Mouse (Mus musculus): ENCODE results near the gene Wdr6. TPM values are rescaled to one million over a fixed set of nuclear protein-coding genes. Genes with fewer than 3 reads are reported as not detected.
A peak's percentile ranks its signal among the peaks of the same experiment; 100 is the strongest.

Wdr6 gene
- total RNA-seq, 2 experiments from 2014 or later = 112 to 126 TPM

GRCm38 (mm10) chr9:108575321-108576297 is 2.9 kb downstream of the Wdr6 start:
- DNase-seq (ENCODE audit: low spot score in 2 of 2) = no peak
- intact Hi-C loops (cut with DNase I) = no loop called here

- no peak for DNase-seq (ENCODE audit: low spot score in 2 of 2)
- intact Hi-C loops (cut with DNase I) = no loop called here
These were observed 3.6 kb downstream of the Wdr6 start for GRCm38 (mm10) chr9:108574921-108575320.

- intact Hi-C loops (cut with DNase I) = no loop called here
- DNase-seq (ENCODE audit: low spot score in 2 of 2) = peak in 1 of 2 experiments; percentile 47
These were observed 4.5 kb downstream of the Wdr6 start for GRCm38 (mm10) chr9:108573774-108574690.

- DNase-seq (ENCODE audit: low spot score in 2 of 2) = no peak
- intact Hi-C loops (cut with DNase I) = no loop called here
These were observed 6.2 kb downstream of the Wdr6 start for GRCm38 (mm10) chr9:108572321-108572720.

GRCm38 (mm10) chr9:108571401-108571973 is 7.1 kb downstream of the Wdr6 start:
- DNase-seq (ENCODE audit: low spot score in 2 of 2) = no peak
- intact Hi-C loops (cut with DNase I) = no loop called here

- peak in 1 of 2 experiments; percentile 82 for DNase-seq (ENCODE audit: low spot score in 2 of 2)
- intact Hi-C loops (cut with DNase I) = no loop called here
These were observed 8.2 kb downstream of the Wdr6 start for GRCm38 (mm10) chr9:108570207-108570896.

GRCm38 (mm10) chr9:108569381-108570206 is 8.9 kb downstream of the Wdr6 start, which contains the start of gene Dalrd3:
Gene Dalrd3 (plus strand): TSS chr9:108569886.
- intact Hi-C loops (cut with DNase I) = no loop called here
- DNase-seq (ENCODE audit: low spot score in 2 of 2) = peak; percentile 89 to 97

- no peak for DNase-seq (ENCODE audit: low spot score in 2 of 2)
- intact Hi-C loops (cut with DNase I) = no loop called here
These were observed 10.0 kb downstream of the Wdr6 start for GRCm38 (mm10) chr9:108568511-108568921.

- intact Hi-C loops (cut with DNase I) = loop anchor here (2.0 kb wide), 1 partner anchor 29 kb away; the partner anchor contains the start of gene P4htm
- no peak for DNase-seq (ENCODE audit: low spot score in 2 of 2)
These were observed 10.6 kb downstream of the Wdr6 start for GRCm38 (mm10) chr9:108567931-108568419.

GRCm38 (mm10) chr9:108566815-108567776 is 11.4 kb downstream of the Wdr6 start, which contains the start of gene Ndufaf3:
Gene Ndufaf3 (minus strand): TSS chr9:108567434.
- intact Hi-C loops (cut with DNase I) = loop anchor here (2.0 kb wide), 1 partner anchor 30 kb away; the partner anchor contains the start of gene P4htm

GRCm38 (mm10) chr9:108565881-108566814 is 12.4 kb downstream of the Wdr6 start:
- intact Hi-C loops (cut with DNase I) = loop anchor here (2.0 kb wide), 1 partner anchor 31 kb away; the partner anchor contains the start of gene P4htm
- no peak for DNase-seq (ENCODE audit: low spot score in 2 of 2)

More at GRCm38 (mm10) chr9:108566815-108567776, 11.4 kb downstream of the Wdr6 start, which contains the start of gene Ndufaf3:
- peak; percentile 96 to 98 for DNase-seq (ENCODE audit: low spot score in 2 of 2)

- DNase-seq (ENCODE audit: low spot score in 2 of 2) = no peak
- intact Hi-C loops (cut with DNase I) = no loop called here
These were observed 14.4 kb downstream of the Wdr6 start for GRCm38 (mm10) chr9:108564131-108564530.

- no peak for DNase-seq (ENCODE audit: low spot score in 2 of 2)
- intact Hi-C loops (cut with DNase I) = no loop called here
These were observed 14.9 kb downstream of the Wdr6 start for GRCm38 (mm10) chr9:108563671-108564070.

GRCm38 (mm10) chr9:108560227-108560841 is 18.2 kb downstream of the Wdr6 start, which contains the start of gene Impdh2:
Gene Impdh2 (plus strand): TSS chr9:108560286.
- intact Hi-C loops (cut with DNase I) = no loop called here
- DNase-seq (ENCODE audit: low spot score in 2 of 2) = peak; percentile 93 to 96

GRCm38 (mm10) chr9:108559169-108559568 is 19.4 kb downstream of the Wdr6 start:
- intact Hi-C loops (cut with DNase I) = no loop called here
- DNase-seq (ENCODE audit: low spot score in 2 of 2) = no peak
